ENCODE assay signal across 14 mouse cellular contexts in the genomic region with DNA sequence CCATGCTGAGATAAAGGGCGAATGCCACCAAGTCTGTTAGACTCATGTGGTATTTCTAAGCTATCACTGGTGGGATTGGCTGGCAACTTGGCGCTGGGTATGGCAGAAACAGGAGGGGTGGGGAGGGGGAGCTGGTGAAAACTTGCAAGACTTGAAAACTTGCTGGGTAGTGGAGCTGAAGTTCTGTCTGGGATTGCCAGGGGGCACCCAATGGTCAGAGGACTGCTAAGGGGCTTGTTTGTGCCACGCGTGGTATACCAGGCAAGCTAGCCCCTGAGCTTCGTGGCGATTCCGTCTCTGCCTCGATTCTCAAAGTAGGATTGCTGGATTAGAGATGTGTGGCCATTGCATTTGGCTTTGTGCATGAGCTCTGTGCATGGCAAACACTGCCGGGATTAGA. TPM values are rescaled to one million over a fixed set of nuclear protein-coding genes. Genes with fewer than 3 reads are reported as not detected.
DNase-seq lines count a peak whose midpoint lies in the region; ATAC-seq and TF ChIP-seq lines count a peak whose summit lies in the region.
"Had no signal": no experiment of that assay in that cellular context is flagged by ENCODE, and none has a peak within 500 bp of the region (broad histone marks: within the 10 kb centered on the region; RNA-seq: fewer than 3 reads in every experiment).

No protein-coding gene starts in this region.

- peak; percentile 24 for DNase-seq in gastrocnemius, adult 18-20 months (ENCODE audit: low spot score)
- DNase-seq in gastrocnemius, postnatal 4 days (ENCODE audit: low spot score in 2 of 2) = no peak
- DNase-seq in layer of hippocampus, adult 2 months (ENCODE audit: low spot score in 2 of 2) = peak in 1 of 2 experiments; percentile 46
- no peak for DNase-seq in layer of hippocampus, adult 9-11 months
- DNase-seq in 416B (ENCODE audit: low read depth) = peak; percentile 61
- peak; percentile 27 for DNase-seq in G1E (ENCODE audit: low spot score)
- no peak for DNase-seq in adipocyte (ENCODE audit: low spot score)
- no peak for DNase-seq in embryo, embryonic 9.5 days (ENCODE audit: extremely low spot score)
- DNase-seq: retina, postnatal 1 day had no signal

- peaks cover 9% of the 10 kb centered on the region; the same call in 1 of the 2 replicates for H3K4me1 ChIP-seq in G1E (ENCODE audit: insufficient read depth, low read depth, low read length)
- H3K4me1 ChIP-seq: limb, embryonic 15.5 days had no signal

- peaks cover 4% of the 10 kb centered on the region; the same call in 1 of the 2 replicates for H3K27me3 ChIP-seq in G1E (ENCODE audit: insufficient read depth, low read length)
- H3K27me3 ChIP-seq: limb, embryonic 15.5 days had no signal

- H3K27ac ChIP-seq in layer of hippocampus, adult 2 months = no peak overlapping the region
- H3K27ac ChIP-seq: hindbrain, postnatal 0 days; limb, embryonic 15.5 days had no signal

- H3K9me3 ChIP-seq in G1E (replicated peaks) = no peaks in the 10 kb centered on the region
- H3K9me3 ChIP-seq: limb, embryonic 15.5 days had no signal

- H3K4me3 ChIP-seq in layer of hippocampus, adult 2 months = no peak overlapping the region
- no peak overlapping the region for H3K4me3 ChIP-seq in G1E (ENCODE audit: low read depth, low read length)
- H3K4me3 ChIP-seq: limb, embryonic 15.5 days had no signal

- no peak for ATAC-seq in G1E (ENCODE audit: extremely low read depth, insufficient number of reproducible peaks, low FRiP score, poor library complexity, severe bottlenecking)
- ATAC-seq: hindbrain, postnatal 0 days had no signal

- peaks cover 3% of the 10 kb centered on the region for H3K36me3 ChIP-seq in G1E (replicated peaks)
- H3K36me3 ChIP-seq: limb, embryonic 15.5 days had no signal

- TF ChIP-seq CTCF in layer of hippocampus, adult 2 months (conservative IDR thresholded peaks at IDR 0.05) = peak; percentile 75
- TF ChIP-seq CTCF in G1E (IDR thresholded peaks at IDR 0.05; ENCODE audit: low read depth, low read length) = peak; percentile 40; the same call in 1 of the 2 replicates

RNA-seq across cellular contexts. Expression of gene Npas1, which starts 12.4 kb away (rescaled TPM):
- not detected for total RNA-seq in gastrocnemius, adult 18-20 months (2021)
- not detected for total RNA-seq in gastrocnemius, postnatal 4 days (2021)
- total RNA-seq in layer of hippocampus, adult 2 months (2021) = 10 to 100 TPM; 16.1 to 18.4 TPM
- not detected in 2 replicates for total RNA-seq in G1E (2014; fragmentation: Nextera tagmentation)
- total RNA-seq in G1E (2017) = 0.05 TPM in 1 of 2 replicates, not detected in the other
- not detected in 2 replicates for polyA plus RNA-seq in G1E (2012)
- total RNA-seq: heart, adult 18-20 months; megakaryocyte, adult 5-6 weeks had no signal
- polyA plus RNA-seq: stomach, embryonic 14.5 days had no signal

RNA-seq across cellular contexts. Expression of gene Tmem160, which starts 37.4 kb away (rescaled TPM):
- total RNA-seq in gastrocnemius, adult 18-20 months (2021) = 10 to 100 TPM; 52.0 to 53.2 TPM
- 10 to 100 TPM; 21.1 to 27.2 TPM for total RNA-seq in gastrocnemius, postnatal 4 days (2021)
- total RNA-seq in layer of hippocampus, adult 2 months (2021) = 10 to 100 TPM; 59.4 to 72.5 TPM
- 21.6 and 22.7 TPM in 2 replicates for total RNA-seq in G1E (2014; fragmentation: Nextera tagmentation)
- total RNA-seq in G1E (2017) = 23.9 and 35.0 TPM in 2 replicates
- polyA plus RNA-seq in G1E (2012) = 166 and 224 TPM in 2 replicates

Comparison
In these comparisons a context has a peak if more than half of its experiments do, and no peak if none do; other contexts are left out.
1. DNase-seq: peak in gastrocnemius, adult 18-20 months (single experiment), 416B (single experiment) and G1E (single experiment); none in gastrocnemius, postnatal 4 days (0 of 2), layer of hippocampus, adult 9-11 months (single experiment), adipocyte (single experiment) and embryo, embryonic 9.5 days (single experiment).
2. RNA of gene Npas1, which starts 12.4 kb away (total RNA-seq): 16.1 to 18.4 TPM in layer of hippocampus, adult 2 months; 0.05 TPM in G1E, not detected in gastrocnemius, postnatal 4 days and not detected in gastrocnemius, adult 18-20 months; every median in the first group is over 10 times any median in the second.